Mouse (Mus musculus): ENCODE results near the gene Cuta. TPM values are rescaled to one million over a fixed set of nuclear protein-coding genes. Genes with fewer than 3 reads are reported as not detected.
"Not testable (repeated sequence)": the region's sequence is repeated elsewhere in the genome, so short reads cannot be mapped to it uniquely, and the experiment has no call there.

Cuta gene
- 162 and 180 TPM in 2 replicates for polyA plus RNA-seq (2015; fragmentation: Nextera tagmentation; extraction: Ambion mirVana)

DNA sequence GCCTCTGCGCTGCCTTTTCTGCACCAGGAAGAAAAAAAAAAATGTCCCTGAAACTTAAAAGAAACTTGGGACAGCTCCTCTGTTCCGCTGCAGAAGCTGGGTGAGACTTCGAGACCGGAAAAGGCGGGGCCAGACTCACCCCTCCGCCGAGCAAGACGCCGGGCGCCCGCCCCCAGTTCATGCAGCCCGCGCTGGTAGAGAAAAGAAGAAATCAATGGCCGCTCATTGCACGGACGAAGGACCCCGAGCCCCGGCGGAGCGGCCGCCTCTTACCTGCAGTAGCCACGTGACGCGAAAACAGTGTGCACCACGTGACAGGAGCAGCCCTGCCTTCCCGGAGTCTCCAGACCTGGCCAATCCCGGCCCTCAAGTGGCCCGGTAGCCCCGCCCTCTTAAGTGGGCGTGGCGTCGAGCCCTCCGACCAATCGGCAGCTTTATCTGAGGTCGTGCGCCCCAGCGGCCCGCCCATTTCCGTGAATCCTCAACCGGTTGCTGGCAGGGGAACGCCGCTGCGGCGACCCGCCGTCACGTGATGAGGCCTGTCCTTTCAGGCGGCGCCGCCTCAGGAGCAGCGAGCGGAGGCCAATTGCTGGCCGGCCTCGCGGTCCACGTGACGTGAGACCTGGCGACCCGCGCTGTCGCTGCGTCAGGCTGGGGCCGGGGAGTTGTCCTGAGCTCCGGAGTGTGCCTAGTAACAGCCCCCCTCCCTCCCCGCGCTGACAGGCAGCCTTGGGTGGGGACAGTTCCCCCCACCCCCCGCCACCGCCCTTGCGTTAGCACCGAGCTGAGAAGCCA lies at the start of gene Cuta:
Gene Cuta, minus strand, starts transcription at position 392 of the 795 bp plus-strand sequence.
- Histone ChIP-seq H3K27ac (peak within 1 kb of the TSS; percentile 96), H3K27me3 (no peaks in the 10 kb centered on the region), H3K4me1 (peaks cover 49% of the 10 kb centered on the region), H3K36me3 (peaks cover 35% of the 10 kb centered on the region), H3K9me3 (no peaks in the 10 kb centered on the region), H3K4me2 (peak within 1 kb of the TSS; percentile 98), H3K9ac (peak within 1 kb of the TSS; percentile 83), H3K4me3 (peak within 1 kb of the TSS; percentile 70)
- ATAC-seq (ENCODE audit: insufficient number of reproducible peaks, insufficient read depth, low FRiP score, low TSS enrichment, low read depth) = peak; percentile 92
- under 1% methylated on average over 70 of the region's 70 CpGs for WGBS

DNA sequence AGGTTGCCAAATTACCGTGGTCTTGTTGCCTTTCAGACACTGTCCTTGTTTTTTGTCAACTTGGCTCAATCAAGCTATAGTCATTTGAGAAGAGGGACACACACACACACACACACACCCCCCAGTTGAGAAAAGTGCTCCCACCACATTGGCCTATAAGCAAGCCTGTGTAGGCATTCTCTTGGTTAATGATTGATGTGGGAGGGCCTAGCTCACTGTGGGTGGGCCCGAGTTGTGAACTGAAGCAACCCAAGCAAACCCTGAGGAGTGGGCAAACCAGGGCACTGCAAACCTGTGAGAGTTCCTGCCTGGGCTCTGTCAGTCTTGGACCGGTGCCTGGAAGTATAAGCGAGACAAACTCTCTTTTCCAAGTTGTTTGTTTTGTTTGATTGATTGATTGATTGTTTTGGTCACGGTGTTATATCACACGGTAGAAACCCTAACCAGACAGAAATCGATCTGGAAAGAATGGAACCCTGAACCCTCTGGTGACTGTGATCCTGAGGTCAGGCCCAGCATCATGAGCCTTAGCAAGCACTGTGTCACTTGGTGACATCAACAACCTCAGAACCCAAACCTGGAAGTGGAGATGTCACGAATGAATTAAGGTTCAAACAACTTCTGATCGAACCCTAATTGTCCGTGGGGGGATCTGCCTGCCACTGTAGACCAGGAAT lies 46.3 kb upstream of the Cuta start:
- H3K4me2 ChIP-seq = no peak overlapping the region
- H3K9ac ChIP-seq = no peak overlapping the region
- ATAC-seq (ENCODE audit: insufficient number of reproducible peaks, insufficient read depth, low FRiP score, low TSS enrichment, low read depth) = no peak
- H3K27me3 ChIP-seq = no peaks in the 10 kb centered on the region
- H3K9me3 ChIP-seq = no peaks in the 10 kb centered on the region
- no peaks in the 10 kb centered on the region for H3K4me1 ChIP-seq
- H3K36me3 ChIP-seq = peaks cover 3% of the 10 kb centered on the region; the same call in 1 of the 2 replicates
- no peak overlapping the region for H3K4me3 ChIP-seq
- 85% methylated on average over 10 of the region's 10 CpGs for WGBS
- H3K27ac ChIP-seq = no peak overlapping the region

DNA sequence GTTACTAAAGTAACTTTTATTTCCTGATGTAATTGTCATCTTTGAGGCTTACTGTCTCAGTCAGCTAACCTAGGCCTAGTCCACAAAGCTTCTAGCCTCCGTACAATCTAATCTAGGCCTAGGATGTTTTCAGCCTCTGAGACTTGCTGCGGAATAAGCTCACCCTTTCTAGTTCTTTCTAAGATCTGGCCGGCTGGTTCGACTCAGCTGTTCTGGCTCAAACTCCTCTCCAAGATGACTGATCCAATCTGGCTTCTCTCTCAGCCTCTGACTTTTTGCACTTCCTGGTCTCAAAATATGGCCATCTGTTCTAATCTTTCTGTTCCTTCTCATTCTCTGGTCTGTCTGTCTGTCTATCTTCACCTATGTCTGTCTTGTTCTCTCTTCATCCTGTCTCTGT lies 44.0 kb upstream of the Cuta start:
- H3K4me1 ChIP-seq = no peaks in the 10 kb centered on the region
- no peak overlapping the region for H3K4me2 ChIP-seq
- no peak overlapping the region for H3K9ac ChIP-seq
- no peaks in the 10 kb centered on the region for H3K9me3 ChIP-seq
- H3K36me3 ChIP-seq = peaks cover 21% of the 10 kb centered on the region
- WGBS = 93% methylated on average over 4 of the region's 4 CpGs
- no peak for ATAC-seq (ENCODE audit: insufficient number of reproducible peaks, insufficient read depth, low FRiP score, low TSS enrichment, low read depth)
- H3K4me3 ChIP-seq = no peak overlapping the region
- no peaks in the 10 kb centered on the region for H3K27me3 ChIP-seq
- no peak overlapping the region for H3K27ac ChIP-seq

DNA sequence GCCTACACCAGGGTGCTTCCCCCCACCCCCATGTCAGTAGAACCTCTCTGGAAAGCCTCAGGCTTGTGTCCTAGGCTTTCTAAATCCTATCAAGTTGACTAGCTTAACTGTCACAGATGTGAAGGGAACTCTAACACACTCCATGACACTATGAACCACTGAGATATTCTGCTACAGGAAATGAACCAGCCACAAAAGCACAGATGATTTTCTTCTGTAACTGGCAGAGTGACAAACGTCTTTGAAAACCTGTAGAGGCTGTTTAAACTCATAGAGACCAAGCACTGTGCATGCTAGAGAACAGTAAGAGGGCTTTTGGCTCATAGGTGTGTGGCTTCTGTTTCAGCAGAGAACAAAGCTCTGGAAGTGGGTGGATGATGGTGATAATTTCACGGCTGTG lies 41.7 kb upstream of the Cuta start:
- Histone ChIP-seq H3K9me3 (no peaks in the 10 kb centered on the region), H3K27me3 (no peaks in the 10 kb centered on the region), H3K27ac (no peak overlapping the region), H3K4me2 (no peak overlapping the region), H3K4me3 (no peak overlapping the region), H3K9ac (no peak overlapping the region), H3K36me3 (peaks cover 44% of the 10 kb centered on the region), H3K4me1 (peaks cover 8% of the 10 kb centered on the region)
- WGBS = 75% methylated on average over 2 of the region's 2 CpGs
- no peak for ATAC-seq (ENCODE audit: insufficient number of reproducible peaks, insufficient read depth, low FRiP score, low TSS enrichment, low read depth)

DNA sequence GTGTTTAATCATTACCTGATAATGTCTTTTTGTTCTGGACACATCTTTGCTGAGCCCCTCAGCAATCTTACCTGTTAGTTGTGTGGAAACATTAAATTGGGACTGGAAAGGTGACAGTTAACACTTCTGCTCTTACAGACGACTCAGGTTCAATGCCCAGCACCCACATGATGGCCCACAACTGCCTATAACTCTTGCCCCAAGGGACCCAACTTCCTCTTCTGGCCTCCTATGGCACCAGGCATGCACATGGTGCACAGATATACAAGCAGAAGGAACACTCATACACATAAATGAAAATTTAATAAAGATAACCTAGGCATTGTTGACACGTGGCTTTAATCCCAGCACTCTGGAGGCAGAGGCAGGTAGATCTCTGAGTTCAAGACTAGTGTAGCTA lies 40.1 kb upstream of the Cuta start:
- H3K4me1 ChIP-seq = peaks cover 20% of the 10 kb centered on the region
- no peak overlapping the region for H3K9ac ChIP-seq
- H3K4me3 ChIP-seq = no peak overlapping the region
- no peak overlapping the region for H3K4me2 ChIP-seq
- no peak for ATAC-seq (ENCODE audit: insufficient number of reproducible peaks, insufficient read depth, low FRiP score, low TSS enrichment, low read depth)
- no peak overlapping the region for H3K27ac ChIP-seq
- peaks cover 60% of the 10 kb centered on the region for H3K36me3 ChIP-seq
- no peaks in the 10 kb centered on the region for H3K9me3 ChIP-seq
- H3K27me3 ChIP-seq = no peaks in the 10 kb centered on the region
- WGBS = 80% methylated on average over 2 of the region's 2 CpGs

DNA sequence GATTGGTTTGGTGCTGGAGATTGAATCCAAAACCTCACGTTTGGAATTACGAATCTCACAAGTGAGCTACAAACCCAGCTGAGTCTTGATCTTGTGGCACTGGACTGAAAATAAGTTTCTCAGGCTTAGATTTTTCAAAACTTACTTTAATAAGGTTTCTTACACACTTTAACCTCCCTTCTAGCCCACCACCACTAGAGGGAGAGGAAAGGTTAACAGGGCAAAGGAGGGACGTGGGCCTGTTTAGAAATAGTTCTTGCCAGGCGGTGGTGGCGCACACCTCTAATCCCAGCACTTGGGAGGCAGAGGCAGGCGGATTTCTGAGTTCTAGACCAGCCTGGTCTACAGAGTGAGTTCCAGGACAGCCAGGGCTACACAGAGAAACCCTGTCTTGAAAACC lies 38.0 kb upstream of the Cuta start:
- not testable (repeated sequence) for H3K27me3 ChIP-seq; H3K27ac ChIP-seq; ATAC-seq (ENCODE audit: insufficient number of reproducible peaks, insufficient read depth, low FRiP score, low TSS enrichment, low read depth); H3K4me3 ChIP-seq; H3K9me3 ChIP-seq; H3K9ac ChIP-seq; H3K4me2 ChIP-seq
- 93% methylated on average over 6 of the region's 6 CpGs for WGBS
- peaks cover 64% of the 10 kb centered on the region for H3K36me3 ChIP-seq
- peaks cover 32% of the 10 kb centered on the region for H3K4me1 ChIP-seq

DNA sequence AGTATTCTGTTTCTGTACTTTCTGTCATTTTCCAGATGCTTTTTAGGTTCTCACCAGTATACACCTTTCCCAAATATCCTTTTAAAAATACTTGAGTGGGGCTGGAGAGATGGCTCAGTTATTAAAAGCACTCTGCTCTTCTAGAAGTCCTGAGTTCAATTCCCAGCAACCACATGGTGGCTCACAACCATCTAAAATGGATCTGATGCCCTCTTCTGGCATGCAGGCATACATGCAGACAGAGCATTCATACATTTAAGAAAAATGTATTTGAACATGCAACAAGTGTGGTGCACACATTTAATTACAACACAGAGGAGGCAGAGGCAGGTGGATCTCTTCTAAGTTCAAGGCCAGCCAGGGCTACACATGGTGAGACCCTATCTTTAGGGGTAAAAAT lies 36.0 kb upstream of the Cuta start:
- Histone ChIP-seq H3K9ac (no peak overlapping the region), H3K4me3 (no peak overlapping the region), H3K27me3 (no peaks in the 10 kb centered on the region), H3K4me1 (peaks cover 50% of the 10 kb centered on the region), H3K4me2 (no peak overlapping the region), H3K36me3 (peaks cover 65% of the 10 kb centered on the region), H3K9me3 (no peaks in the 10 kb centered on the region), H3K27ac (no peak overlapping the region)
- ATAC-seq (ENCODE audit: insufficient number of reproducible peaks, insufficient read depth, low FRiP score, low TSS enrichment, low read depth) = no peak

DNA sequence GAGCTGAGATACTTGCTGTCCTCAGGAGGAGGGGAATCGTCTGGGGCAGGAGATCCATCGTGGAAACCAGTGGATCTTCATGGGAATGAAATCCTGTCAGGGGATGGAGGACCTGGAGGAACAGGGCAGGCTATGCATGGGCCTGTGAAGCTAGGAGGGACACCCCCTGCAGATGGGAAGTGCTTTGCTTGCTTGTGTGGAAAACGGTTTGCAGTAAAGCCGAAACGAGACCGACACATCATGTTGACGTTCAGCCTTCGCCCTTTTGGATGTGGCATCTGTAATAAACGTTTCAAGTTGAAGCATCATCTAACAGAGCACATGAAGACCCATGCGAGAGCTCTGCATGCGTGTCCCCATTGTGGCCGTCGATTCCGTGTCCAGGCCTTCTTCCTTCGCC lies 35.2 kb upstream of the Cuta start:
- peak overlapping the region; percentile 97 for H3K4me2 ChIP-seq
- H3K36me3 ChIP-seq = peaks cover 61% of the 10 kb centered on the region
- H3K27me3 ChIP-seq = no peaks in the 10 kb centered on the region

DNA sequence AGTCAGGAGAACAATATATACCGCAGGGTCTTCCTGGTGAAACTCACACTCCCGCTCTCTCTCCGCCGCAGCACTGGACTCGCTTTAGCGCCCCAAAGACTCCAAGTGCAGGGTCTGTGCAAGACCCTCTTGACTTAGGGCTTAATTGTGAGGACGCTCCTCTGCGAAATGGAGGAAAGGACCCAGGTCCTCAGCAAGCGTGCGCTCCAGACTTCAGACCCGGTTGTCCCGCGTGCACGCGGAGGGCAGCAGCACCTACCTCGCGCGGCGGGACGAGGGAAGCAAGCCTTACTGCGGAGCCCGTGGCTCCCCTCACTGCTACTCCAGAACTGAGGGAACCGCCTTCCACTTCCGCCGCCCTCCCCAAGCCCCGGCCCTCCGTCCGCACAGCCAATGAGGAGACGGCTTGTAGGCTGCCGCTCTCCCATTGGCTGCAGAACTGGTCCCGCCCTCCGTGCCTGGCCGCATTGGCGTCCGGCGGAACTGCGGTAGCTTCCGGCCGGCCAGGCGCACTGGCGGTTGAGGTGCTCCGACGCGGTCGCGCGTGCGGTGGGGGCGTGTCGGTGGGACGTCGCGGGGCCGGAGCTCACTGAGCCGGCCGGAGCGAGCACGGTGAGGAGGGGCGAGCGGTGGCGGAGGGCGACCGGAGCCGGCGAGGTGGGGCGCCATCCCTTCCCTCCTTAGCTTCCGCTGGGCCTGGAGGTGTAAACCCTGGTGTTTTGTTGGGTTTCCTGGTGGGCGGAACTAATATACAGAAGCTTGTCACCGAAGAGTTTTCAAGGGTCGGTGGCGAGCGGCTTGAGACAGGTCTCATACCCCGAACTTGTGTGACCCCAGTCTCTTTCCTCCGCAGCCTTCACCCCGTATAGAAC lies 33.6 kb upstream of the Cuta start, which contains the start of gene Zbtb9:
Gene Zbtb9, plus strand, starts transcription at position 465 of the 872 bp plus-strand sequence.
- WGBS = under 1% methylated on average over 74 of the region's 75 CpGs
- Histone ChIP-seq H3K36me3 (peaks cover 52% of the 10 kb centered on the region), H3K4me3 (peak within 1 kb of the TSS; percentile 82), H3K27me3 (no peaks in the 10 kb centered on the region), H3K27ac (peak within 1 kb of the TSS; percentile 90), H3K4me2 (peak within 1 kb of the TSS; percentile 97), H3K4me1 (peaks cover 50% of the 10 kb centered on the region), H3K9me3 (no peaks in the 10 kb centered on the region), H3K9ac (peak within 1 kb of the TSS; percentile 86)
- peak; percentile 97 for ATAC-seq (ENCODE audit: insufficient number of reproducible peaks, insufficient read depth, low FRiP score, low TSS enrichment, low read depth)

More for the DNA sequence above, 35.2 kb upstream of the Cuta start:
- ATAC-seq (ENCODE audit: insufficient number of reproducible peaks, insufficient read depth, low FRiP score, low TSS enrichment, low read depth) = no peak
- H3K27ac ChIP-seq = no peak overlapping the region
- H3K9me3 ChIP-seq = no peaks in the 10 kb centered on the region
- H3K4me1 ChIP-seq = peaks cover 50% of the 10 kb centered on the region
- WGBS = 92% methylated on average over 15 of the region's 15 CpGs
- H3K4me3 ChIP-seq = peak overlapping the region; percentile 82; the same call in 1 of the 2 replicates
- H3K9ac ChIP-seq = peak overlapping the region; percentile 86; the same call in 1 of the 2 replicates

DNA sequence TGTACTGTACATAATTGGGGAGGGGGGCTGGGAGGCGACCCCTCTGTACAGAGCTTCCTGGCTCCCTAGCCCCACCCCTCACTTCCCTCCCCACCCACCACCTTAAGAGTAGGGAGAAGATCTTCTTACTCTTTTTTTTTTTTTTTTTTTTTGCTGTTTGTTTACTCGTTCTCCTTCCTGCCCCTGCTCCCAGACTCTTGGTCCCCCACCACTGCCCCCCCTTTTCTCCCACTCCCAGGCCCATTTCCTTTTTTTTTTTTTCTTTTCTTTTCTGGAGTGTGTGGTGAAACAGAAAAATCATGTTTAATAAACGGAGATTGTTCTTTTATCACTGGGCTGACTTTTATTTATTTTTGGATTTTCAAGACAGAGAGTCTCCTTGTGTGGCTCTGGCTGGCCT lies 32.7 kb upstream of the Cuta start:
- WGBS = 2% methylated on average over 3 of the region's 3 CpGs
- Histone ChIP-seq H3K4me2 (peak overlapping the region; percentile 97), H3K27me3 (no peaks in the 10 kb centered on the region), H3K4me3 (peak overlapping the region; percentile 82), H3K27ac (peak overlapping the region; percentile 90), H3K9ac (peak overlapping the region; percentile 86), H3K36me3 (peaks cover 52% of the 10 kb centered on the region), H3K9me3 (no peaks in the 10 kb centered on the region), H3K4me1 (peaks cover 50% of the 10 kb centered on the region)
- no peak for ATAC-seq (ENCODE audit: insufficient number of reproducible peaks, insufficient read depth, low FRiP score, low TSS enrichment, low read depth)

DNA sequence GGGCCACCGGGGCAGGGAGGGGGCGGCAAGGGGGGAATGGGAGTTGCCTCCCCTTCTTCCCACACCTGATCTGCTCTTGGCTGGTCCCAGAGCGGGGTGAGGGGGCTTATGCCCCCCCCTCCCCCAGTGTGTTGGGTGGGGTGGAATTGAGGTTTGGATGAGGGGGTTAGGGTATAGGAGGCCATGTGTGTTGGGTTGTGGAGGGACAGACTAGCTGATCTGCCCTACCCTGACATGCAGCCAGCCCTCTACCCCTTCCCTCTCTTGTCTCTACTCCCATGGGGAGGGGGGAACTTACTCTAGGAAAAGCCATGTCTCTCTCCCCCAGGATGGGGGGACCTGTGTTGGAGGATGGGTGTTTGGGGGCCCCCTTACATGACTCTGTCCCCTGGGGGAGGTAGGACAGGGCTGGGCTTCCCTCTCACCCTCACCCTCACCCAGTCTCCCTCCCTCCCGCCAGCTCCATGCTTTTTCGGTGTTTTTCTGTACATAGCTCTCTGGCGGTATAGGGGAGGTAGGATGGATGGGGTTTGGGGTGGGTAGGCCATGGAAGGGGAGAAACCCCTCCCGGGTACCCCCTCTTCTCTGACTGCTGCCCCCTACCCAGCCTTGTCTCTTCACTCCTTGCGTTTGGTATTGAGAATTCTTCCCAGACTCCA lies 32.0 kb upstream of the Cuta start:
- H3K27ac ChIP-seq = peak overlapping the region; percentile 90
- H3K27me3 ChIP-seq = no peaks in the 10 kb centered on the region
- ATAC-seq (ENCODE audit: insufficient number of reproducible peaks, insufficient read depth, low FRiP score, low TSS enrichment, low read depth) = no peak
- peak overlapping the region; percentile 86 for H3K9ac ChIP-seq
- WGBS = 56% methylated on average over 8 of the region's 8 CpGs
- peak overlapping the region; percentile 97 for H3K4me2 ChIP-seq
- peaks cover 45% of the 10 kb centered on the region for H3K4me1 ChIP-seq
- H3K36me3 ChIP-seq = peaks cover 52% of the 10 kb centered on the region
- no peaks in the 10 kb centered on the region for H3K9me3 ChIP-seq
- peak overlapping the region; percentile 82 for H3K4me3 ChIP-seq

Data from embryonic facial prominence, embryonic 13.5 days (tissue).